Mouse (Mus musculus) lung, postnatal 0 days (tissue): ENCODE data around the gene Mcu. TPM values are rescaled to one million over a fixed set of nuclear protein-coding genes. Genes with fewer than 3 reads are reported as not detected.
A peak's percentile ranks its signal among the peaks of the same experiment; 100 is the strongest.

Source experiments
- ATAC-seq: fragments of 200-750 bp; cut with Nextera tagmentation; 2 replicates; pipeline ENCODE4 v1.8.0; 2017; ENCODE audit warnings: moderate library complexity
- DNase-seq: peaks from one replicate; pipeline ENCODE4 v3.0.0-alpha.2; 2016; ENCODE audit warnings: low spot score
- H3K27ac ChIP-seq: fragments of 300-500 bp; sonication (generic); 2 replicates; pipeline ENCODE4 v1.5.1; 2014; ENCODE audit warnings: antibody characterized with exemption, mild to moderate bottlenecking, low read length, mixed read lengths
- H3K27me3 ChIP-seq: fragments of 300-500 bp; sonication (generic); replicated peaks from 2 replicates; pipeline ENCODE4 v1.6.1; 2014; ENCODE audit warnings: low read length, mixed read lengths; ENCODE audit not compliant: insufficient read depth
- H3K36me3 ChIP-seq: fragments of 300-500 bp; sonication (generic); 2 replicates; pipeline ENCODE4 v1.6.1; 2014; ENCODE audit warnings: low read length, mixed read lengths; ENCODE audit not compliant: insufficient read depth
- H3K4me1 ChIP-seq: fragments of 300-500 bp; sonication (generic); 2 replicates; pipeline ENCODE4 v1.6.1; 2014; ENCODE audit warnings: antibody characterized with exemption, low read depth, low read length, mixed read lengths; ENCODE audit not compliant: insufficient read depth
- H3K4me2 ChIP-seq: fragments of 300-500 bp; sonication (generic); replicated peaks from 2 replicates; pipeline ENCODE4 v1.6.1; 2014; ENCODE audit warnings: low read depth, mild to moderate bottlenecking, low read length, moderate library complexity, mixed read lengths
- H3K4me3 ChIP-seq: fragments of 300-500 bp; sonication (generic); 2 replicates; pipeline ENCODE4 v1.5.1; 2014; ENCODE audit warnings: low read depth, low read length
- H3K9ac ChIP-seq: fragments of 300-500 bp; sonication (generic); replicated peaks from 2 replicates; pipeline ENCODE4 v1.6.1; 2014; ENCODE audit warnings: low read depth, mild to moderate bottlenecking
- H3K9me3 ChIP-seq: fragments of 300-500 bp; sonication (generic); 2 replicates; pipeline ENCODE4 v1.6.1; 2016; ENCODE audit warnings: low read length, mixed read lengths
- CTCF ChIP-seq: IDR thresholded peaks from 2 replicates; pipeline ENCODE4 v1.5.1; 2016; ENCODE audit warnings: antibody characterized with exemption, mild to moderate bottlenecking
- EP300 ChIP-seq: IDR thresholded peaks from 2 replicates; pipeline ENCODE4 v1.6.1; 2016; ENCODE audit warnings: antibody characterized with exemption, mild to moderate bottlenecking, control low read depth
- WGBS: fragments of 180-500 bp; shearing (Covaris S2); extraction: QIAGEN DNeasy Blood & Tissue Kit; methylation state at CpG from one replicate; pipeline ENCODE4 v1.1.7; 2014; 5-methylcytosine and 5-hydroxymethylcytosine counted together
- polyA plus RNA-seq: library from polyadenylated mRNA; unstranded; fragments of >200 nt; fragmentation: Nextera tagmentation; extraction: Ambion mirVana; gene quantifications from 2 replicates; pipeline ENCODE4 v1.2.1, GENCODE M21; 2015

The Mcu gene
- polyA plus RNA-seq, 1 experiment from 2014 or later = 34.5 TPM

- ATAC-seq (no peak), DNase-seq (no peak)
- H3K9me3 ChIP-seq = peaks cover 5% of the 10 kb centered on the region; the same call in 1 of the 2 replicates
- no peak overlapping the region for H3K4me2 ChIP-seq
- no peak for TF ChIP-seq CTCF
- TF ChIP-seq EP300 = no peak
- no peaks in the 10 kb centered on the region for H3K27me3 ChIP-seq
- no peaks in the 10 kb centered on the region for H3K4me1 ChIP-seq
- H3K4me3 ChIP-seq = no peak overlapping the region
- 71% methylated on average over 10 of the region's 11 CpGs for WGBS
- no peaks in the 10 kb centered on the region for H3K36me3 ChIP-seq
- no peak overlapping the region for H3K9ac ChIP-seq
- no peak overlapping the region for H3K27ac ChIP-seq
Measured at GRCm38 (mm10) chr10:59548768-59549333, 67.6 kb downstream of the Mcu start.

GRCm38 (mm10) chr10:59548211-59548610 lies 68.3 kb downstream of the Mcu start:
- no peak overlapping the region for H3K27ac ChIP-seq
- H3K4me1 ChIP-seq = no peaks in the 10 kb centered on the region
- no peaks in the 10 kb centered on the region for H3K27me3 ChIP-seq
- TF ChIP-seq CTCF = no peak
- TF ChIP-seq EP300 = no peak
- H3K4me2 ChIP-seq = no peak overlapping the region
- no peak overlapping the region for H3K9ac ChIP-seq
- H3K9me3 ChIP-seq = peaks cover 5% of the 10 kb centered on the region; the same call in 1 of the 2 replicates
- 61% methylated on average over 6 of the region's 6 CpGs for WGBS
- H3K4me3 ChIP-seq = no peak overlapping the region
- ATAC-seq (no peak), DNase-seq (no peak)
- no peaks in the 10 kb centered on the region for H3K36me3 ChIP-seq

- Histone ChIP-seq H3K4me2 (no peak overlapping the region), H3K9me3 (peaks cover 5% of the 10 kb centered on the region; the same call in 1 of the 2 replicates), H3K4me3 (no peak overlapping the region), H3K27me3 (no peaks in the 10 kb centered on the region), H3K27ac (no peak overlapping the region), H3K36me3 (no peaks in the 10 kb centered on the region), H3K4me1 (no peaks in the 10 kb centered on the region), H3K9ac (no peak overlapping the region)
- ATAC-seq (no peak), DNase-seq (no peak)
- 52% methylated on average over 7 of the region's 7 CpGs for WGBS
- TF ChIP-seq EP300 = no peak
- no peak for TF ChIP-seq CTCF
Measured at GRCm38 (mm10) chr10:59547426-59547825, 69.1 kb downstream of the Mcu start.

- H3K27me3 ChIP-seq = no peaks in the 10 kb centered on the region
- no peak overlapping the region for H3K27ac ChIP-seq
- TF ChIP-seq CTCF (no peak), EP300 (no peak)
- no peak overlapping the region for H3K9ac ChIP-seq
- H3K4me2 ChIP-seq = no peak overlapping the region
- ATAC-seq (no peak), DNase-seq (no peak)
- H3K9me3 ChIP-seq = peaks cover 5% of the 10 kb centered on the region; the same call in 1 of the 2 replicates
- no peaks in the 10 kb centered on the region for H3K36me3 ChIP-seq
- H3K4me1 ChIP-seq = no peaks in the 10 kb centered on the region
- WGBS = 95% methylated on average over 7 of the region's 7 CpGs
- no peak overlapping the region for H3K4me3 ChIP-seq
Measured at GRCm38 (mm10) chr10:59545169-59545568, 71.3 kb downstream of the Mcu start.

GRCm38 (mm10) chr10:59543351-59543750 lies 73.1 kb downstream of the Mcu start:
- H3K4me3 ChIP-seq = no peak overlapping the region
- H3K27ac ChIP-seq = no peak overlapping the region
- H3K4me1 ChIP-seq = peaks cover 4% of the 10 kb centered on the region; the same call in 1 of the 2 replicates
- H3K36me3 ChIP-seq = no peaks in the 10 kb centered on the region
- no peak overlapping the region for H3K4me2 ChIP-seq
- no peak for ATAC-seq
- TF ChIP-seq EP300 (no peak), CTCF (no peak)
- H3K9ac ChIP-seq = no peak overlapping the region
- 64% methylated on average over 9 of the region's 9 CpGs for WGBS
- peaks cover 5% of the 10 kb centered on the region; the same call in 1 of the 2 replicates for H3K9me3 ChIP-seq
- no peaks in the 10 kb centered on the region for H3K27me3 ChIP-seq
- DNase-seq = peak; percentile 10

- 92% methylated on average over 11 of the region's 11 CpGs for WGBS
- Histone ChIP-seq H3K27me3 (no peaks in the 10 kb centered on the region), H3K36me3 (no peaks in the 10 kb centered on the region), H3K4me2 (no peak overlapping the region), H3K9ac (no peak overlapping the region), H3K27ac (no peak overlapping the region), H3K4me1 (peaks cover 4% of the 10 kb centered on the region; the same call in 1 of the 2 replicates), H3K4me3 (no peak overlapping the region), H3K9me3 (peaks cover 5% of the 10 kb centered on the region; the same call in 1 of the 2 replicates)
- DNase-seq (no peak), ATAC-seq (no peak)
- TF ChIP-seq EP300 (no peak), CTCF (no peak)
Measured at GRCm38 (mm10) chr10:59541466-59541865, 75.0 kb downstream of the Mcu start.
